Mouse (Mus musculus): ENCODE data around the gene Safb2. TPM values are rescaled to one million over a fixed set of nuclear protein-coding genes. Genes with fewer than 3 reads are reported as not detected.

The Safb2 gene
- polyA plus RNA-seq, 1 experiment = 117 TPM

DNA sequence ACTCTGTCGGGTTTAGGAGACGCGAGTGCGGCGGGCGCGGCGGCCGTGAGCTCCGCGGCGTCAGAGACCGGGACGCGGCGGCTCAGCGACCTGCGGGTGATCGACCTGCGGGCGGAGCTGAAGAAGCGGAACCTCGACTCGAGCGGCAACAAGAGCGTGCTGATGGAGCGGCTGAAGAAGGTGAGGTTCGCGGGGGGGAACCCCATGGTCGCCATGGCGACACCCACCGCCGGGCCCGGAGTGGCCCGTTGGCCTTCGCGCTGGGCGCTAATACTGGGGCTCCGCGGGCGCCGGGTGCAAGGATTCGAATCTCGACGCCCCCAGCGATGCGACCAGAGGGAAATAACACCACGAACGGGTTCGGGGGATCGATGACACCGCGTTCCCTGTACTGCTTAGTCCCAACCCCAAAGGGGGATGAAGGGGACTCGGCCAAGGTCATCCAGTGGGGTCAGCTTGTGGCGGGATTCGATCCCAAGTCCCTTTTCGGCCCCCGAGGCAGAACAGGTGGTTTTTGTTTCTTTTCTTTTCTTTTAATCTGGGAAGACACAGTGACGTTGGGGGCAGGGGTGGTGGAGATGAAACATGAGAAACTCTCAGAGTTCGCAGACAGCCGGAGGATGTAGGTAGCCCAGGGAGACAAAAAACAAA lies 911 bp upstream of the Safb2 start:
- Histone ChIP-seq H3K27ac (ENCODE audit: insufficient read depth, low read length) (peak overlapping the region; percentile 74), H3K9me3 (replicated peaks; ENCODE audit: control insufficient read depth, insufficient read depth, low read length, poor library complexity, severe bottlenecking) (no peaks in the 10 kb centered on the region), H3K9ac (ENCODE audit: low read depth, poor library complexity, severe bottlenecking) (peak overlapping the region; percentile 93), H3K27me3 (ENCODE audit: control insufficient read depth, insufficient read depth, low read length, poor library complexity, severe bottlenecking) (no peaks in the 10 kb centered on the region), H3K36me3 (ENCODE audit: control insufficient read depth, insufficient read depth, low read length, poor library complexity, severe bottlenecking) (peaks cover 48% of the 10 kb centered on the region), H3K4me1 (ENCODE audit: control insufficient read depth, insufficient read depth, low read length) (no peaks in the 10 kb centered on the region), H3K4me3 (ENCODE audit: low read depth, low read length) (peak overlapping the region; percentile 78)
- TF ChIP-seq CTCF (IDR thresholded peaks at IDR 0.05; ENCODE audit: low read depth, low read length) = no peak
- TF ChIP-seq POLR2A (IDR thresholded peaks at IDR 0.05; ENCODE audit: insufficient read depth, low read length) = no peak

DNA sequence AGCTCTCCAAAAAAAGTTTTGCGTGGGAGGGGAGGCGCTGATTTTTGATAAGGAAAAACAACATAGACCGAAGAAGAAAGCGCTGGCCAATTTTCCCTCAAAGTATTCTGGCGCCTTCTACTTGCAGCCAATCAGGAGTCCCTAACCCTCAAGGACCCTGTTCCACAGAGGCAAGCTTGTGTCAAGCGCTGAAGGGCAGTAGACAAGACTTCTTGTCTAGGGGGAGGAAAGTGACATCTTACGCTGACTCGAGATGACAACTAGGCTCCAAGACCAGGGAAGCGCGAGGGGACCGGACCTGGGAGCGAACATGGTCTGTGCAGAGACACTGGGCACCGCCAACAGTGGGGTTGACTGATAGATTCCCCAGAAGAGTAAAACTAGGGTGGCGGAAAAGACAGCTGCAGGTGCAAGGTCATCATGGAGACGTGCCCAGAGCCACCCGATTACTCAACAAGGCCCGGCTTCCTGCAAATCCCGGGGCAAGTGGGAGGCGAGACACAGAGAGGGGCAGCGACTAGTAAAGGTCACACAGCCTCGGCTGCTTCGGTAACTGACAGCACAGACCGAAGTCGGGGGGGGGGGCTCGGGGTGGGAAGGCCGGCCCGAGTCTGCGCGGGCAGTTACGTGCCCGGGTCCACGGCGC lies 651 bp downstream of the Safb2 start:
- peak overlapping the region; percentile 95 for H3K9ac ChIP-seq (ENCODE audit: low read depth, poor library complexity, severe bottlenecking)
- TF ChIP-seq CTCF (IDR thresholded peaks at IDR 0.05; ENCODE audit: low read depth, low read length) = no peak
- no peak for TF ChIP-seq EP300 (IDR thresholded peaks at IDR 0.05; ENCODE audit: insufficient read depth, low read depth, low read length)
- TF ChIP-seq POLR2A (IDR thresholded peaks at IDR 0.05; ENCODE audit: insufficient read depth, low read length) = no peak
- H3K9me3 ChIP-seq (replicated peaks; ENCODE audit: control insufficient read depth, insufficient read depth, low read length, poor library complexity, severe bottlenecking) = no peaks in the 10 kb centered on the region
- peak overlapping the region; percentile 99 for H3K4me3 ChIP-seq (ENCODE audit: low read depth, low read length)
- H3K4me1 ChIP-seq (ENCODE audit: control insufficient read depth, insufficient read depth, low read length) = no peaks in the 10 kb centered on the region
- peaks cover 36% of the 10 kb centered on the region for H3K36me3 ChIP-seq (ENCODE audit: control insufficient read depth, insufficient read depth, low read length, poor library complexity, severe bottlenecking)
- H3K27me3 ChIP-seq (ENCODE audit: control insufficient read depth, insufficient read depth, low read length, poor library complexity, severe bottlenecking) = no peaks in the 10 kb centered on the region
- peak overlapping the region; percentile 48; the same call in 1 of the 2 replicates for H3K27ac ChIP-seq (ENCODE audit: insufficient read depth, low read length)

DNA sequence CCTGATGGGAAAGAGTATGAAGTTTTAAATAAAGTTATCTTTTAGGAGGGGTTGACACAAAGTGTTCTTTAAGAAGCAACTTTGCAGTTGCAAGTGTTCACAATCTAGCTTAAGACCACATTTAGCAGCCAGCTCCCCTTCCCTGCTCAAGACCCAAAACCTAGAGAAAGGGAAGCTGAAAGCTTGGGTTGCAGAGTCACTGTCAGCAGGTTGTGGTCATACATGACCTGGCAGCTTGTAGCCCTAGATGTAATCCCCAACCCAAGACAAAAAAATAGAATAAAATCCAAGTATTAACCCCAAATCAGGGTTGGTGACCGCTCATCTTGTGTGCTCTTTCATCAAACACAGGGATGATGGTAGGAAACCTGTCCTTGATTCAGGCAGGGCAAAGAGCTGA lies 1.3 kb downstream of the Safb2 start:
- H3K4me1 ChIP-seq (ENCODE audit: control insufficient read depth, insufficient read depth, low read length) = no peaks in the 10 kb centered on the region
- H3K27ac ChIP-seq (ENCODE audit: insufficient read depth, low read length) = no peak overlapping the region
- H3K9ac ChIP-seq (ENCODE audit: low read depth, poor library complexity, severe bottlenecking) = peak overlapping the region; percentile 95
- peak overlapping the region; percentile 99 for H3K4me3 ChIP-seq (ENCODE audit: low read depth, low read length)
- H3K36me3 ChIP-seq (ENCODE audit: control insufficient read depth, insufficient read depth, low read length, poor library complexity, severe bottlenecking) = peaks cover 35% of the 10 kb centered on the region
- H3K9me3 ChIP-seq (replicated peaks; ENCODE audit: control insufficient read depth, insufficient read depth, low read length, poor library complexity, severe bottlenecking) = no peaks in the 10 kb centered on the region
- no peaks in the 10 kb centered on the region for H3K27me3 ChIP-seq (ENCODE audit: control insufficient read depth, insufficient read depth, low read length, poor library complexity, severe bottlenecking)
- TF ChIP-seq CTCF (IDR thresholded peaks at IDR 0.05; ENCODE audit: low read depth, low read length) (no peak), EP300 (IDR thresholded peaks at IDR 0.05; ENCODE audit: insufficient read depth, low read depth, low read length) (no peak), POLR2A (IDR thresholded peaks at IDR 0.05; ENCODE audit: insufficient read depth, low read length) (no peak)

DNA sequence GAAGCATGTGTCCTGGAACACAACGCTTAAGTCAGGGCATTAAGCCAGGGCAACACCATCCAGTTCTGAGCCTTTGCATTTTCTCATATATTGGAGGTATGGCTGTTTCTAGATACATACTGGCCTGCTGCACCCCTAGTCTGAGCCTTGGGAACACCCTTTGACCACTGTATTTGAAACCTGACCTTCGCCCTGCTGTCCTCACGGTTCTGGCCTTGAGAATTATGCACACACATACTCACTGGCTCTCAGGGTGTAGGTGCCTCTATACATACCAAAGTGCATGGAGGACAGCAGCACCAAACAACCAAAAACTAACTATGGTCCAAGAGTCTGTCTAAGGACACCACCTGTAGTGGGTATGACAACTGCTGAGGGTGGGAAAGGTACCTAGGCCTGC lies 11.4 kb downstream of the Safb2 start:
- no peaks in the 10 kb centered on the region for H3K27me3 ChIP-seq (ENCODE audit: control insufficient read depth, insufficient read depth, low read length, poor library complexity, severe bottlenecking)
- no peak overlapping the region for H3K9ac ChIP-seq (ENCODE audit: low read depth, poor library complexity, severe bottlenecking)
- no peaks in the 10 kb centered on the region for H3K9me3 ChIP-seq (replicated peaks; ENCODE audit: control insufficient read depth, insufficient read depth, low read length, poor library complexity, severe bottlenecking)
- H3K4me3 ChIP-seq (ENCODE audit: low read depth, low read length) = no peak overlapping the region
- no peak overlapping the region for H3K27ac ChIP-seq (ENCODE audit: insufficient read depth, low read length)
- peaks cover 61% of the 10 kb centered on the region for H3K36me3 ChIP-seq (ENCODE audit: control insufficient read depth, insufficient read depth, low read length, poor library complexity, severe bottlenecking)
- TF ChIP-seq EP300 (IDR thresholded peaks at IDR 0.05; ENCODE audit: insufficient read depth, low read depth, low read length) (no peak), POLR2A (IDR thresholded peaks at IDR 0.05; ENCODE audit: insufficient read depth, low read length) (no peak), CTCF (IDR thresholded peaks at IDR 0.05; ENCODE audit: low read depth, low read length) (no peak)
- no peaks in the 10 kb centered on the region for H3K4me1 ChIP-seq (ENCODE audit: control insufficient read depth, insufficient read depth, low read length)

DNA sequence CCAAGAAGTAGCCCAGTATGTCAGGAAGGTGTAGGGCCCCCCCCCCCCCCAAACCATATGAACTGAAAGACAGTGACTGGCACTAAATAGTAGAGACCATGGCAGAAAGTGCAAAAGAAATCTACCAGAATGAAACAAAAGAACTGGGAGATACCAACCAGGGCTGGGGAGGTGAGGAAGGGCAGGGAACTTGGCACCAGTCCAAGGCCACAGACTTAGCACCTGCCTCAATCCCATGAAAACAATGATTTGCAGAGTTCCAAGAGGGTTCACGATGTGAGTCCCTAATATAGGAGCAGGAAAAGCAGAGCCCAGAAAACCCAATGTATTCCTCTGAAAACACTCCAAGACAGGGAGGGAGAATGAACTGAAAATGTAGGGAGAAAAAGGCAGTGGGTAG lies 12.2 kb downstream of the Safb2 start:
- Histone ChIP-seq H3K36me3 (ENCODE audit: control insufficient read depth, insufficient read depth, low read length, poor library complexity, severe bottlenecking) (peaks cover 60% of the 10 kb centered on the region), H3K9me3 (replicated peaks; ENCODE audit: control insufficient read depth, insufficient read depth, low read length, poor library complexity, severe bottlenecking) (no peaks in the 10 kb centered on the region), H3K27me3 (ENCODE audit: control insufficient read depth, insufficient read depth, low read length, poor library complexity, severe bottlenecking) (no peaks in the 10 kb centered on the region), H3K9ac (ENCODE audit: low read depth, poor library complexity, severe bottlenecking) (no peak overlapping the region), H3K4me1 (ENCODE audit: control insufficient read depth, insufficient read depth, low read length) (no peaks in the 10 kb centered on the region), H3K27ac (ENCODE audit: insufficient read depth, low read length) (no peak overlapping the region), H3K4me3 (ENCODE audit: low read depth, low read length) (no peak overlapping the region)
- no peak for TF ChIP-seq POLR2A (IDR thresholded peaks at IDR 0.05; ENCODE audit: insufficient read depth, low read length)
- TF ChIP-seq EP300 (IDR thresholded peaks at IDR 0.05; ENCODE audit: insufficient read depth, low read depth, low read length) = no peak
- no peak for TF ChIP-seq CTCF (IDR thresholded peaks at IDR 0.05; ENCODE audit: low read depth, low read length)

DNA sequence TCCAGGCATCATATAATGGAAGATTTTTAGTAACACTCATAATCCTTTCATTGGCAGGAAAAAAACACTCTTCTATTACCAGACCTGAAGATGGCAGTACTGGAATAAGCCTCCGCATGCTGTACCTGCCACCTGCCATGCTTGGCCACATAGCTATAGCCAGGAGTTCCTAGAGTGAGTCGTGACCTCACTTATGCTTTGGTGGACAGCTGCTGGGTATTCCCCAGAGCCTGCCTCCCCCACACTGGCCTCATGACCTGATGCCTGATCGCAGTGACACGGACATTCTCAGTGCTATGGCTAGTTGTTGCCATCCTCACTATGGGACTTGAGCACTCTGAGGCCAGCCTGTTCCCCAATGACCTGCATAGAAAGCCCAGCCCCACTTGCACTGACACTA lies 14.1 kb downstream of the Safb2 start:
- no peak overlapping the region for H3K4me3 ChIP-seq (ENCODE audit: low read depth, low read length)
- no peak overlapping the region for H3K9ac ChIP-seq (ENCODE audit: low read depth, poor library complexity, severe bottlenecking)
- H3K4me1 ChIP-seq (ENCODE audit: control insufficient read depth, insufficient read depth, low read length) = no peaks in the 10 kb centered on the region
- no peaks in the 10 kb centered on the region for H3K27me3 ChIP-seq (ENCODE audit: control insufficient read depth, insufficient read depth, low read length, poor library complexity, severe bottlenecking)
- TF ChIP-seq CTCF (IDR thresholded peaks at IDR 0.05; ENCODE audit: low read depth, low read length) (no peak), POLR2A (IDR thresholded peaks at IDR 0.05; ENCODE audit: insufficient read depth, low read length) (no peak), EP300 (IDR thresholded peaks at IDR 0.05; ENCODE audit: insufficient read depth, low read depth, low read length) (no peak)
- peaks cover 70% of the 10 kb centered on the region for H3K36me3 ChIP-seq (ENCODE audit: control insufficient read depth, insufficient read depth, low read length, poor library complexity, severe bottlenecking)
- no peak overlapping the region for H3K27ac ChIP-seq (ENCODE audit: insufficient read depth, low read length)
- H3K9me3 ChIP-seq (replicated peaks; ENCODE audit: control insufficient read depth, insufficient read depth, low read length, poor library complexity, severe bottlenecking) = no peaks in the 10 kb centered on the region
